Mouse (Mus musculus) MEL (cell line): ENCODE data around the gene F830045P16Rik. TPM values are rescaled to one million over a fixed set of nuclear protein-coding genes. Genes with fewer than 3 reads are reported as not detected.

Source experiments
- DNase-seq: peaks from one replicate; pipeline ENCODE4 v3.0.0; 2011; ENCODE audit warnings: low read depth, low spot score
- H3K27ac ChIP-seq: 2 replicates; pipeline ENCODE4 v1.5.1; 2012; ENCODE audit warnings: low read depth, mild to moderate bottlenecking, control low read depth, low read length, moderate library complexity; ENCODE audit not compliant: control insufficient read depth
- H3K27me3 ChIP-seq, 2 experiments: fragments of 150-350 bp in 1 of 2; sonication (generic) in 1 of 2; 2 replicates each; pipeline ENCODE4 v1.6.1; 2012; ENCODE audit warnings: low read length in 2 of 2, mild to moderate bottlenecking in 2 of 2, improper control_type of control experiment in 1 of 2, moderate library complexity in 1 of 2; ENCODE audit not compliant: insufficient read depth in 2 of 2, control insufficient read depth in 1 of 2
- H3K36me3 ChIP-seq, 2 experiments: 2 replicates each; pipeline ENCODE4 v1.6.1; 2012 to 2014; ENCODE audit warnings: low read length in 2 of 2, improper control_type of control experiment in 1 of 2, inconsistent platforms in 1 of 2, mild to moderate bottlenecking in 1 of 2; ENCODE audit not compliant: insufficient read depth in 2 of 2, control insufficient read depth in 1 of 2
- H3K4me1 ChIP-seq, 2 experiments: fragments of 150-350 bp in 1 of 2; sonication (generic) in 1 of 2; 2 replicates each; pipeline ENCODE4 v1.6.1; 2012; ENCODE audit warnings: low read length in 2 of 2, improper control_type of control experiment in 1 of 2, mild to moderate bottlenecking in 1 of 2; ENCODE audit not compliant: insufficient read depth in 2 of 2, control insufficient read depth in 1 of 2
- H3K4me3 ChIP-seq, 2 experiments: fragments of 150-350 bp in 1 of 2; sonication (generic) in 1 of 2; 2 replicates each; pipeline ENCODE4 v1.5.1; 2012; ENCODE audit warnings: low read depth in 2 of 2, low read length in 2 of 2, mild to moderate bottlenecking in 2 of 2, moderate library complexity in 2 of 2, control low read depth in 1 of 2, improper control_type of control experiment in 1 of 2; ENCODE audit not compliant: control insufficient read depth in 1 of 2, insufficient read depth in 1 of 2
- H3K79me2 ChIP-seq: 2 replicates; pipeline ENCODE4 v1.6.1; 2012; ENCODE audit warnings: mild to moderate bottlenecking, low read length, moderate library complexity; ENCODE audit not compliant: control insufficient read depth, poor library complexity, insufficient read depth
- H3K9ac ChIP-seq: 2 replicates; pipeline ENCODE4 v1.6.1; 2012; ENCODE audit warnings: low read depth, mild to moderate bottlenecking, control low read depth, low read length, moderate library complexity; ENCODE audit not compliant: control insufficient read depth, poor library complexity, severe bottlenecking
- H3K9me3 ChIP-seq: fragments of 150-350 bp; sonication (generic); replicated peaks from 2 replicates; pipeline ENCODE4 v1.6.1; 2012; ENCODE audit warnings: mild to moderate bottlenecking, low read length, improper control_type of control experiment, moderate library complexity; ENCODE audit not compliant: insufficient read depth
- CHD1 ChIP-seq: IDR thresholded peaks from 2 replicates; pipeline ENCODE4 v1.6.1; 2012; ENCODE audit warnings: low read depth, mild to moderate bottlenecking, inconsistent platforms, low read length, improper control_type of control experiment
- CTCF ChIP-seq, 3 experiments: IDR thresholded peaks in 2 of 3; conservative IDR thresholded peaks in 1 of 3; 2 replicates each; pipeline ENCODE4 v1.5.1; 2011 to 2012; ENCODE audit warnings: low read length in 3 of 3, low read depth in 2 of 3, mild to moderate bottlenecking in 2 of 3, improper control_type of control experiment in 1 of 3, inconsistent platforms in 1 of 3, mixed read lengths in 1 of 3, moderate library complexity in 1 of 3; ENCODE audit not compliant: control insufficient read depth in 1 of 3, insufficient read depth in 1 of 3, poor library complexity in 1 of 3, severe bottlenecking in 1 of 3
- E2F4 ChIP-seq: IDR thresholded peaks from 2 replicates; pipeline ENCODE4 v1.6.1; 2011; ENCODE audit warnings: low read depth, low read length, improper control_type of control experiment, borderline replicate concordance
- EP300 ChIP-seq, 2 experiments: IDR thresholded peaks; 2 replicates each; pipeline ENCODE4 v1.6.1; 2011; ENCODE audit warnings: improper control_type of control experiment in 2 of 2, low read length in 2 of 2, low read depth in 1 of 2, mild to moderate bottlenecking in 1 of 2
- ETS1 ChIP-seq: IDR thresholded peaks from 2 replicates; pipeline ENCODE4 v1.6.1; 2012; ENCODE audit warnings: low read depth, mild to moderate bottlenecking, inconsistent platforms, low read length, improper control_type of control experiment, moderate library complexity
- HCFC1 ChIP-seq: IDR thresholded peaks from 2 replicates; pipeline ENCODE4 v1.6.1; 2012; ENCODE audit warnings: low read depth, mild to moderate bottlenecking, inconsistent platforms, low read length, improper control_type of control experiment, moderate library complexity
- KAT2A ChIP-seq: conservative IDR thresholded peaks from 2 replicates; pipeline ENCODE4 v1.6.1; 2012; ENCODE audit warnings: low read depth, low read length, improper control_type of control experiment, inconsistent platforms
- MAFK ChIP-seq: IDR thresholded peaks from 2 replicates; pipeline ENCODE4 v1.6.1; 2011; ENCODE audit warnings: low read depth, mild to moderate bottlenecking, low read length, improper control_type of control experiment, borderline replicate concordance
- MEF2A ChIP-seq: IDR thresholded peaks from 2 replicates; pipeline ENCODE4 v1.6.1; 2014; ENCODE audit warnings: low read depth, mild to moderate bottlenecking, inconsistent platforms, low read length, improper control_type of control experiment; ENCODE audit not compliant: poor library complexity, insufficient replicate concordance, severe bottlenecking; ENCODE audit errors: extremely low read depth
- MXI1 ChIP-seq: IDR thresholded peaks from 2 replicates; pipeline ENCODE4 v1.6.1; 2011; ENCODE audit warnings: mild to moderate bottlenecking, low read depth, low read length, improper control_type of control experiment
- MYC ChIP-seq: IDR thresholded peaks from 2 replicates; pipeline ENCODE4 v1.6.1; 2011; ENCODE audit warnings: low read depth, mild to moderate bottlenecking, low read length, improper control_type of control experiment, moderate library complexity
- NELFE ChIP-seq: IDR thresholded peaks from 2 replicates; pipeline ENCODE4 v1.6.1; 2011; ENCODE audit warnings: low read depth, low read length, improper control_type of control experiment
- POLR2AphosphoS2 ChIP-seq: IDR thresholded peaks from 2 replicates; pipeline ENCODE4 v1.6.1; 2011; ENCODE audit warnings: low read length, improper control_type of control experiment
- POLR2AphosphoS5 ChIP-seq: IDR thresholded peaks from 2 replicates; pipeline ENCODE4 v1.6.1; 2012; ENCODE audit warnings: low read depth, borderline replicate concordance, mild to moderate bottlenecking, inconsistent platforms, low read length, moderate library complexity, mixed read lengths
- SIN3A ChIP-seq: IDR thresholded peaks from 2 replicates; pipeline ENCODE4 v1.6.1; 2012; ENCODE audit warnings: low read length, improper control_type of control experiment, inconsistent platforms
- TBP ChIP-seq: IDR thresholded peaks from 2 replicates; pipeline ENCODE4 v1.8.0; 2011; ENCODE audit warnings: low read depth, low read length, improper control_type of control experiment
- TCF12 ChIP-seq: IDR thresholded peaks from 2 replicates; pipeline ENCODE4 v1.6.1; 2014; ENCODE audit warnings: low read depth, mild to moderate bottlenecking, inconsistent platforms, low read length, improper control_type of control experiment, moderate library complexity
- USF1 ChIP-seq: IDR thresholded peaks from 2 replicates; pipeline ENCODE4 v1.6.1; 2014; ENCODE audit warnings: low read depth, mild to moderate bottlenecking, inconsistent platforms, low read length, improper control_type of control experiment, moderate library complexity
- USF2 ChIP-seq, 2 experiments: IDR thresholded peaks; 2 replicates each; pipeline ENCODE4 v1.6.1; 2011 to 2012; ENCODE audit warnings: improper control_type of control experiment in 2 of 2, low read length in 2 of 2, borderline replicate concordance in 1 of 2, inconsistent platforms in 1 of 2, low read depth in 1 of 2, mild to moderate bottlenecking in 1 of 2; ENCODE audit not compliant: insufficient read depth in 1 of 2
- ZC3H11A ChIP-seq: IDR thresholded peaks from 2 replicates; pipeline ENCODE4 v1.6.1; 2012; ENCODE audit warnings: low read depth, mild to moderate bottlenecking, inconsistent platforms, low read length, improper control_type of control experiment
- ZKSCAN1 ChIP-seq: IDR thresholded peaks from 2 replicates; pipeline ENCODE4 v1.6.1; 2012; ENCODE audit warnings: low read depth, mild to moderate bottlenecking, inconsistent platforms, low read length, improper control_type of control experiment, moderate library complexity
- ZMIZ1 ChIP-seq: IDR thresholded peaks from 2 replicates; pipeline ENCODE4 v1.6.1; 2012; ENCODE audit warnings: low read depth, mild to moderate bottlenecking, inconsistent platforms, low read length, improper control_type of control experiment, moderate library complexity
- polyA plus RNA-seq, 2 experiments: library from polyadenylated mRNA; stranded (reverse) in 1 of 2; unstranded in 1 of 2; fragments of >175 nt in 1 of 2; fragments of >200 nt in 1 of 2; gene quantifications; 2 replicates each; pipeline versions ENCODE4 v1.2.1 to v1.2.4; 2012; ENCODE audit warnings: low replicate concordance in 2 of 2, low read depth in 1 of 2; ENCODE audit not compliant: insufficient read length in 2 of 2, insufficient read depth in 1 of 2, missing spikeins in 1 of 2
- total RNA-seq: library from RNA; depleted of rRNA; stranded (reverse); fragments of 300-350 nt; gene quantifications from 2 replicates; pipeline ENCODE4 v1.2.3, GENCODE M21; 2012

The F830045P16Rik gene
- total and polyA plus RNA-seq, 3 experiments, result not detected

GRCm38 (mm10) chr2:129525644-129526043 lies 10.8 kb downstream of the F830045P16Rik start:
- Histone ChIP-seq H3K4me1 (no peaks in the 10 kb centered on the region), H3K9ac (no peak overlapping the region), H3K9me3 (no peaks in the 10 kb centered on the region), H3K27me3 (no peaks in the 10 kb centered on the region), H3K79me2 (no peaks in the 10 kb centered on the region), H3K4me3 (no peak overlapping the region), H3K27ac (no peak overlapping the region), H3K36me3 (no peaks in the 10 kb centered on the region)
- TF ChIP-seq ZMIZ1 (no peak), TBP (no peak), MEF2A (no peak)
- no peak for DNase-seq

- no peaks in the 10 kb centered on the region; a peak in 1 of 4 replicates for H3K27me3 ChIP-seq
- no peaks in the 10 kb centered on the region for H3K79me2 ChIP-seq
- no peaks in the 10 kb centered on the region for H3K4me1 ChIP-seq
- TF ChIP-seq MEF2A (no peak), MYC (no peak), CTCF (IDR thresholded peaks at IDR 0.05 in 2 of 3, conservative IDR thresholded peaks at IDR 0.05 in 1 of 3; ENCODE audit: control insufficient read depth in 1 of 3, insufficient read depth in 1 of 3, low read depth in 2 of 3, low read length in 3 of 3, poor library complexity in 1 of 3, severe bottlenecking in 1 of 3) (no peak), HCFC1 (no peak), SIN3A (no peak), ZC3H11A (no peak), ZKSCAN1 (no peak)
- H3K27ac ChIP-seq, result no peak overlapping the region
- no peak overlapping the region for H3K4me3 ChIP-seq
- DNase-seq, result no peak
- H3K9ac ChIP-seq, result no peak overlapping the region
- H3K36me3 ChIP-seq, result no peaks in the 10 kb centered on the region
- H3K9me3 ChIP-seq, result no peaks in the 10 kb centered on the region
These were observed 17.9 kb downstream of the F830045P16Rik start for GRCm38 (mm10) chr2:129518526-129518925.

DNA sequence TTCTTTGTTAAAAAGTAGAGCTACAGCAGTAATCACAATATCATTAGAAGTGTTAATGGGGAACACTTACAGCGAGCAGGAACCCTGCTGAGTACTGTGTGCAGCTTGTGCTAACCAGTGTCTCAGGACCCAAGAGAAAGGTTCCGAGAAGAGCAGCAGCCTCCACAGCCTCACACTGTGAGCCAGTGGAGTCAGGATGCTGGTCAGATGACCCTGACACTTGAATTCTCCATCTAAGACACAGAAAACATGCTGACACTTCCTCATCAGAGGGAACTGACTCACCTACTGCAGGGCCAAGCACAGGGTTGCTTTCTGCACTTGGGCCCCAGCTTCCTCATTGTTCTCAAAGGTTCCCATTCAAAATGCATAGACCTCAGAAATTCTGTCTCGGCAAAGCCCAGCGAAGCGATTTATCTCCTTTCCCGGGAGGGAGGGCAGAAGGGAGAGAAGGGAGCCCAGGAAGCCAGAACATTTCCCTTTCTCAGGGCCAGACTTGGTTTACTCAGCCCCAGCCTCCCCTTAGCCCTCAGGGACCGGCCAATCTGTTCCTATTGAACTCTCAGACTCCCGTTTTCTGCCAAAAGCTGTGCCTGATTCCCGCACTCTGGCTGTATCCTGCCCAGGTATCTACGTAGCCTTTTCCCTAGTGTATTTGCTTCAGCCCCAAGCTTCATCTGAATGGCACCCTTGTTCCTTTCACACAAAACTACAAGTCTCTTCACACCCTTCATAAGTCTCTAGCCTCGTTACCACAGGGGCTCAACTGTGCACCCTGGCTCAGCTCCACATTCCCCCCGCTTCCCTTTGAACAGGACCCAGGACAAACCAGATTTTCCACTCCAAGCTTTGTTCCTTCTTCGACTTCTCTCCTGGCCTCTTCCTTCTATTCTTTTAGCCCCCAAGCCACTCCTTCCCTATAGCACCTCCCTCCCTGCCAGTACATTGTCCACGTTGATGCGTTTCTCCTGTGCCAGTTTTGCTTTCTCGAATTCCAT lies 21.2 kb downstream of the F830045P16Rik start:
- DNase-seq, result peak; percentile 31
- H3K27ac ChIP-seq, result no peak overlapping the region
- no peaks in the 10 kb centered on the region; a peak in 1 of 4 replicates for H3K27me3 ChIP-seq
- no peaks in the 10 kb centered on the region for H3K4me1 ChIP-seq
- no peaks in the 10 kb centered on the region for H3K36me3 ChIP-seq
- H3K79me2 ChIP-seq, result no peaks in the 10 kb centered on the region
- H3K4me3 ChIP-seq, result no peak overlapping the region
- H3K9ac ChIP-seq, result no peak overlapping the region
- no peaks in the 10 kb centered on the region for H3K9me3 ChIP-seq
- no peak for TF ChIP-seq EP300 (IDR thresholded peaks at IDR 0.05; ENCODE audit: low read depth in 1 of 2, low read length in 2 of 2)
- TF ChIP-seq TCF12, result no peak
- TF ChIP-seq MEF2A, result no peak
- no peak for TF ChIP-seq MAFK
- TF ChIP-seq MXI1, result no peak
- no peak for TF ChIP-seq USF2 (IDR thresholded peaks at IDR 0.05; ENCODE audit: borderline replicate concordance in 1 of 2, insufficient read depth in 1 of 2, low read depth in 1 of 2, low read length in 2 of 2)
- TF ChIP-seq USF1, result no peak
- TF ChIP-seq ZMIZ1, result no peak
- TF ChIP-seq ZC3H11A, result no peak
- no peak for TF ChIP-seq NELFE
- TF ChIP-seq KAT2A, result no peak
- TF ChIP-seq POLR2AphosphoS5, result no peak
- TF ChIP-seq POLR2AphosphoS2, result no peak
- no peak for TF ChIP-seq CHD1
- TF ChIP-seq E2F4, result no peak
- no peak for TF ChIP-seq ETS1
